Mouse (Mus musculus): Measurements from ENCODE around the gene Olfr312.
"Not testable (repeated sequence)": the region's sequence is repeated elsewhere in the genome, so short reads cannot be mapped to it uniquely, and the experiment has no call there.

The Olfr312 gene

DNA sequence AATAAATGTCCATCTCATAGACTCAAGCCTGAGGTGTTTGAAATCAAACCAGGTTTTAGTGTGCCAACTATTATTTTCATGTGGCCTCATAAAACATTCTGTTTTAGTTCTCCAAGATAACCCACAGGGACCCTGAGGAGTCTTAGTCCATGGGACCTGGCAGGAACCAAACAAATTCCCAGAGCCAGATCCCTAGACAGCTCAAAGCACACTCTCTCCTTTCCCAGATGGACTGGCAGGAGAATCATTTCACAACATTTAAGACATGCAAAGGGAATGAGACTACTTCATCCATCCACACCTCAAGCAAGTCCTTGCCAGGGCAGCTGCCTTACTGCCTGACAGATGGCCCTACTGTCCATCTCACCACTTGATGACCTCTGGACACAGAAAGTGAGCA, at the start of gene Olfr312:
Gene Olfr312, plus strand, starts transcription at position 301 of the 400 bp plus-strand sequence.
- not testable (repeated sequence) for DNase-seq (ENCODE audit: low read depth)

DNA sequence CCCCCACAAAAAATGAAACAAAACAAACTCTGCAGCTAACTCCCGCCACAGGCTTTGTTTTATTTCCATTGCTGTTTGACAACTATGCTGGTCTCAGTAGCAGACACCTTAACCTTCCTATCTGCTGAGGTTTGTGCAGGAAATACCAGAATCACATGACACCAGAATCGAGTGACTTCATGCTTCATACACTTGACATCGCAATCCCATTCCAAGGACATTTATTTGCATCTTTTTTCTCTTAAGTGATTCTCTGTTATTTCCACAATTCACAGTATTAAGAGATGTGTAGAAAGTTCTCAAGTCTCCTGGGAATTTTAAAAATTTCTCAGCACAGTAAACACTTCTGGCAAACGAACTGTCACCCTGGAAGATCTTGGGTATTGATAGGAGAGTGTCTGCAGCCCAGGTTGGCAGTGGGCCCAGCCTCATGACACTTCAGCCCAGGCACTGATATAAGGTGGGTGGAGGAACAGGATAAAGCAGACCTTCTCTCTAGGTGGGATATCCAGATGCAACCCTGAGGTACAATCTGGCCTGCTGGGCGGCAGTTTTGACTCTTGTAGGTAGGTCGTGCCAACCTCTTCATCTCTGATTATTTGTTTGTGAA, 46.5 kb upstream of the Olfr312 start, which contains the start of gene Olfr314:
Gene Olfr314, plus strand, starts transcription at position 473 of the 610 bp plus-strand sequence.
- DNase-seq (ENCODE audit: low read depth) = peak; percentile 16

DNA sequence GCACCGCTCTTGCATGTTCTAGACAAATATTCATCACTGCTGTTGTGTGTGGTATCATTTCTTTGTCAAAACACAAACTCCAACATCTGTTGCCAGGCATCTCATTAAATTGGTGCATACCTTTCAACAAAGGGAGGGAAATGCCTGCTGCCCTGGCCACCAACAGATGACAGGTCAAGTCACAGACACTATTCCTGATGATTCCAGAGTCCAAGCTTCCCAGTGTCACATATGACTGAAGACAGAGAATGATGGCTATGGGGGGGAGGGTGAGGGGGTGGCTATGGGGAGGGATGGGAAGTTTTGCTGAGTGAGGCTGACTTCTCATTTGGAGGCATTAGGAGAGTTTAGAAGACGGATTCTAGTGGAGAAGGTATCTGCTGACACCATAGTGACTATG, 44.9 kb upstream of the Olfr312 start:
- no peak for DNase-seq (ENCODE audit: low read depth)

DNA sequence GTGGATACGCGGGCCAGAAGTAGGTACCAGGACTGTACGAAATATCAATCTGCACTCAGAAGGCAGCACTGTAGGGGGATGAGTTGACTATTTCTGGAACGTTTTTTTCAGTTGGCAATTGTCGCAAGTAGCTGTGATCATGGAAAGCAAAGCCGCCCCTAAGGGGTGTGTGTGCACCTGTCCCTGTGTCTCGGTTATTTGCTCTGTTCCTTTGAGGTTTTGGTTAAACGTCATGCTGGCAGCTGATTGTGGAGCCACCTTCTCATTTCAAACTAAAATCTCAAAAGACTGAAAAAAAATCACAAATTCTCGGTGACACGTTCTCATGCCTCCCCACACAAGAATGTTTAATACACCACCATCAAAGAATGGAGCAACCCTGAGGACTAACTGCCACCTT, 41.4 kb upstream of the Olfr312 start:
- no peak for DNase-seq (ENCODE audit: low read depth)

DNA sequence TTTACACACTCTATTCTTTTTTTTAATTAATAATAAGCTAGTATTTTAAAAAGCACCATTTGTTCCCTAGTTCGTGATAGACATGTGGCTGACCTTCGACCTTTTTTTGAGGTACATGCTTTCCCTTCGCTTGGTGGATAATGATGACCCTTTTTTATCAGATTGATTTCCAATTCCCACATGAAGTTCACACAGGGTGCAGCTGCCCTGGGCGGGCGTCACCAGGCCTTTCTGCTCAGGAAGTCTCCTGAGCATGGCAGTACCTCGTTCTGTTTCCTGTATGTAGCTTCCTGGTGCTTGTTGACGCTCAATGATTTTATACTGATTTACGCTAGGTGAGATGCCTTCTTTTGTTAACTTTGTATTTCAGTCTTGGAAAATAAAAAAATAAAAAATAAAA, 40.7 kb upstream of the Olfr312 start:
- DNase-seq (ENCODE audit: low read depth) = no peak

DNA sequence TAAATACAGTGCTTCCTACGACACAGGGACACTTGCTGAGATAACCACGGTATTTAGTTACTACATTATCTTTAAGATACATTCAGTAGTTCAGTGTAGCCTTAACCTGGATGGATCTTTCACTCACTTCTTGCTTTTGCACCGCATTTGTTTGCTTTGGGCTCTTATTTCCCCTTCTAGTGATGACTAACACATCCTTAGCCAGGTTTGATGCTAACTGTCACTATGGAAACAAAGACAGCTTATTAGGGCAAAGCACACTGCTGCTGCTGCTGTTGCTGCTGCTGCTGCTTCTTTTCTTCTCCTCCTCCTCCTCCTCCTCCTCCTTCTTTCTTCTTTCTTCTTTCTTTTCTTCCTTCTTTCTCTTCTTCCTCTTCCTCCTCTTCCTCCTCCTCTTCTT, 39.5 kb upstream of the Olfr312 start:
- DNase-seq (ENCODE audit: low read depth) = peak; percentile 79

DNA sequence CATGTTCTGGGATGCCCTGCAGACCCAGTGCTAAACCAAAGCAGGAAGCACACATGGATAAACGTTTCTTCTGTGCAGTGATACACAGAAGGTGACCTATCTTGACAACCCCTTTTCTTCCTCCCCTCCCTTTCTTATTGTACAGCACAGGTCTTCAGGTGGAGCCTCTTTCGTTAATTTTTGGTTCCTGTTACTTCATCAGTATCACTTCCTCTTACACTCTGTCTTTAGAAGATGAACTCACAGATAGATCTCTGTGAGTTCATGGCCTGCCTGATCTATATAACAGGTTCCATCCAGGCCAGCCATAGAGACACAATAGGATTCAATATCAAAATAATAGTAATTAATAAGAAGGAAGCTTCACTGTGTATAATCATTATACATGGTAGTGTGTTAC, 39.0 kb upstream of the Olfr312 start:
- DNase-seq (ENCODE audit: low read depth) = no peak

DNA sequence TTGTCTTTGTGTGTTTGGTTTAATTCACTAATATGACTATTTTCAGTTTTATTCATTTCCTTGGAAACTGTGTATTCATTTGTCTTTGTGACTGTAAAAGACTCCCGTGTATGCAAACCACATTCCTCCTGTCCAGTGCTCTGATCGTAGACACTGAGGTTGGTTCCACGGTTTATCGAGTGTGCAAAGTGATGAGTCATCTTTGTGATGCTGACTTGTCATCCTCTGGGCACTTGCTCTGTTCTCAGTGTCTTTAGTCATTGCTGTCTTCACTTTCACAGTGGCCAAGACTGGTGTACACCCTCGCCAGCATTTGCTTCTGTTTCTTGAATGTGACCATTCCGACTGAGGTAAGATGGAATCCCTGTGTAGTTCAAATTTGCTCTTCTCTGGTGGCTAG, 38.4 kb upstream of the Olfr312 start:
- DNase-seq (ENCODE audit: low read depth) = peak; percentile 46

DNA sequence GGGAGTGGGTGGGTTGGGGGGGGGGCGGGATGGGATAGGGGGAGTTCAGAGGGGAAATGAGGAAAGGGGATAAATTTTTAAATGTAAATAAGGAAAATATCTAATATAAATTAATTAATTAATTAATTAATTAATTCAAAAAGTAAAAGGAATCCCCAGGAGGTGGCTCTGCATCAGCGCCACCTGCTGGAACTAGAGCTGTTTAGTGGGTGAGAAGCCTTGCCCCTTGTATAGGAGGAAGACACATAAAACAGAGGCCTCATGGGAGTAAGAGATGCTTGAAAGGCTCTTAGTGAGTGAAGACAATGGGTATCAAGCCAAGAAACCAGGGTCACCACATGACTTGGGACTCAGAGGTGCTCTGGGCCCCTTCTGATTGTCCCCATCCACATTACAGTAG, 33.2 kb upstream of the Olfr312 start:
- DNase-seq (ENCODE audit: low read depth) = peak; percentile 21

DNA sequence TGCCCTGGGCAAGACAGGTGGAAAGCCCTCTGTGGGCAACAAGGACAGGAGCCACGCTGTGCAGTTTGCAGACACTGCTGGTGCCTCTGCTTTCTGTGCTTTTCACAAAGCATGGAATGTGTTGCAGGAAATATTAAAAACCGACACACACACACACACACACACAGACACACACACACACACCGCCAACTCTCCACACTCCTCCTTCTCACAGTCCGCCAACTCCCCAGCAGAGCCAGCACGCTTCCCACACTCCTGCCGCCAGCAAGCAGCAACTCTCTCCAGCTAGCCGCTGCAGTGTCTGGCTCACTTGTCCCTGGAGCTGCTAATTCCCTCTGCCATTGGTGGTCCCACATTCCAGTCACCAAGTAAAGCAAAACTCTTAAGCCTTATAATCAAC, 32.2 kb upstream of the Olfr312 start:
- DNase-seq (ENCODE audit: low read depth) = no peak

DNA sequence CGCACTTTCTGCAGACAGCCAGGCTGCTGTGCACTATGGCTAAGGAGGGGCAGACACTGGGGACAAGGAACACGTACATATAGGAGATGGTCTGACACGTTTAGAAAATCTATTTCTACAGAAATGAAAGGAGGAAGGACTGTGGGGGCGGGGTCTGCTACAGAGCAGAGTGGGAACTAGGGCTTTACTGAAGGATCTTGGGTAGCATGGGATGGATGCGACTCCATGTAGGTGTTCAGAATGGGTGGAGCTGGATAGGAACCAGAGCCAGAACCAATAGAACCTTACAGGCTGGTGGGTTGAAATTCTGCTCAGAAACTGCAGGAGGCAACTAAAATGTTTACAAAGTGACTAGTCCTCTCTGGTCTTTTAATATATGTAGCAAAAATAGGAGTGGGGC, 29.3 kb upstream of the Olfr312 start:
- no peak for DNase-seq (ENCODE audit: low read depth)

DNA sequence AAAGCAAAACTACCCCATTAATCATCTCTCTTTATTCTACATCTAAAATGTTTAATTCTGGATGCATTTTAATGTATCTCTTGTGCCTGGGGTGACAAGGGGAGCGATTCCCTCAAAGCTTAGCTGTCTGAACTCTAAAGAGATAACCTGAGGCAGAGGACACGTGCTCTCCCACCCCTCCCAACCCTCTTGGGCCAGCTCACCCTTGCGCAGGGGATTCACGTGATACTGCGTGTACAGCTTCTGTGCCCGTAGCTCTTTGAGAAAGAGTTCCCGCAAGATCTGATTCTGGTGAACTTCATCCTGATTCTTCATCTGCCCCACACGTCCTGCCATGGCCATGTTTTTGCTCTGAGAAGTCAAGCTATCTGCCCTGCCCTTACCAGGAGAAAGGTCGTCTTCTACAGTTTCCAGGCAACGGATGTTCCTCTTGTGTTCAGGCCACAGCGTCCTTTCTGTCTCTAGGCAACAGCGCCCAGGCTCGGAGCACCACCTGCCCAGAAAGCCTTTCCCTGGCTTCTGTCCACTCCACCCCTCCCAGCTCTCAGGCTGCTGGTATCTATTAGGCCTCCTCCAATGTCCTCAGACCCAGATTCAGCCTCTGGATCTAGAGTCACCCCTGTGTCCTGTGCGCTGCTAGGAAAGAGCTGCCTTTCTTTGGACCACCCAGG, 27.3 kb upstream of the Olfr312 start, which contains the start of gene Fam183b:
Gene Fam183b, minus strand, starts transcription at position 403 of the 671 bp plus-strand sequence.
- no peak for DNase-seq (ENCODE audit: low read depth)

DNA sequence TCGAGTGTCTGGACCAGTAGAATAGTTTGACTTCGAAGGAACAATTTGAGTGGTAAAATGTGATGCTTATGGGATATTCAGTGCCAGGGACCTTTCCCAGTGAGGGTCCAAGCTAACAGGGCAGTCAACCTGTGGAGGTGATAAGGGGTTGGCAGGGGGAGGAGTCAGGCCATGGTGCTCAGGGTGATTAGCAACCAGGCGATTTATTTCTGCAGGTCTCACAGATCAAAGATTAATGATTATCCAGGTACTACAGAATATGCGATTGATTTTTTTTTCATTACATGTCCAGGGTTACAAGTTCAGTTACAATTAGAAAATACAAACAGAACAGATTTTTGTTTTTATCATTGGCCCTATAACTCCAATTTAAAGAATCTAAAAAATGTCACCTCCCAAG, 25.2 kb upstream of the Olfr312 start:
- DNase-seq (ENCODE audit: low read depth) = no peak

DNA sequence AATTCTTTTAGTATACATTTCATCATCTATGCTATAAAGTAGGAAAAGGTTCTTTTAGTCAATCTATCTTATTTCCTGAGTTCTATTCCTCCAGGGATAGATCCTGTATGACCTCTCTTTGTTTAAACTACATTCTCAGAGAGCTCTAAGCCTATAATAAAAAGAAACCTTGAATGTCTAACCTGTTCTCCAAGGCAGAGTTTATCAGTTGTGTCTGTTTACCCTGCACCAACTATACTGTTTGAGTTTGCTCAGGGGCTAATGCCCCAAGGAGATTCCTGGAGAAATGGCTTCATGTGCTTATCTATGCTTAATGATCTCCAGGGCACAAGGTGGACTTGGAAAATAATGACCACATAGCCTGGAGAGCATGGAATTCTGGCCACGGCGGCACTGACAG, 24.6 kb upstream of the Olfr312 start:
- no peak for DNase-seq (ENCODE audit: low read depth)

DNA sequence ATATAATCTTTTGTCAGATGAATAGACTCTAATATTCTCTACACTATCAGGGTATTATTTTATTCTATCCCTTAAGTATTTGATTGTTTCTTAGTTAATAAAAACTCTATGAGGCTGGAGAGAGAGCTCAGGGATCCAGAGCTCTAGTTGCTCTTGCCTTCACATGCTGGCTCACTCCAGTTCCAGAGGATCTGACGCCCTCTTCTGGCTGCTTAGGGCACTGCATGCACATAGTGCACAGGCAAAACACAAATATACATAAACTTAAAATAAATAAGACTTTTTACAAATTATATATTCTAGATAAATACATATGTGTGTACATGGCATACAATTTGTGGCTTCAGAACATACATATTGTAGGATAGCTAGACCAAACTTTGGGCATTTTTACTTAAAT, 17.0 kb upstream of the Olfr312 start:
- DNase-seq (ENCODE audit: low read depth) = peak; percentile 9

DNA sequence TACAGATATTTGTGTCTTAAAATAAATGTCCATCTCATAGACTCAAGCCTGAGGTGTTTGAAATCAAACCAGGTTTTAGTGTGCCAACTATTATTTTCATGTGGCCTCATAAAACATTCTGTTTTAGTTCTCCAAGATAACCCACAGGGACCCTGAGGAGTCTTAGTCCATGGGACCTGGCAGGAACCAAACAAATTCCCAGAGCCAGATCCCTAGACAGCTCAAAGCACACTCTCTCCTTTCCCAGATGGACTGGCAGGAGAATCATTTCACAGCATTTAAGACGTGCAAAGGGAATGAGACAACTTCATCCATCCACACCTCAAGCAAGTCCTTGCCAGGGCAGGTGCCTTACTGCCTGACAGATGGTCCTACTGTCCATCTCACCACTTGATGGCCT, 14.3 kb upstream of the Olfr312 start, which contains the start of gene Olfr313:
Gene Olfr313, plus strand, starts transcription at position 301 of the 400 bp plus-strand sequence.
- not testable (repeated sequence) for DNase-seq (ENCODE audit: low read depth)

DNA sequence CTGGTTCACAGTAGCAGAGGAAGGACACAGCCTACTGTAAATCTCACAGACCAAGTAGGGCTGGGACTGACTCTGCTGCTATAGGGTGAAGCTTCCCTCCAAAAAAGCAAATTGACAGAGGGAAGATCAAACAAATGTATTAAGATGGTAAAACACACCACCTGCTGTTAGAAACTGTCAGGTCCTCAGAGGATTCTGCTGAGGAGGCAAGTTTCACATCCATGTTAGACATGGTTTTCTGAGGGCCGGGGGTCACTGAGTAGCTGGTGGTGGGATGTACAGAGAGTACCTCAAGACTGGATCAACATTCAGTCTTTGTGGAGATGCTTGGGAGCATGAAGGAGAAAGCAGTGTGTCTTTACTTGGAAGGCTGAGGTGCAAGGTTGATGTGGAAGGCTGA, 13.4 kb upstream of the Olfr312 start:
- DNase-seq (ENCODE audit: low read depth) = no peak

DNA sequence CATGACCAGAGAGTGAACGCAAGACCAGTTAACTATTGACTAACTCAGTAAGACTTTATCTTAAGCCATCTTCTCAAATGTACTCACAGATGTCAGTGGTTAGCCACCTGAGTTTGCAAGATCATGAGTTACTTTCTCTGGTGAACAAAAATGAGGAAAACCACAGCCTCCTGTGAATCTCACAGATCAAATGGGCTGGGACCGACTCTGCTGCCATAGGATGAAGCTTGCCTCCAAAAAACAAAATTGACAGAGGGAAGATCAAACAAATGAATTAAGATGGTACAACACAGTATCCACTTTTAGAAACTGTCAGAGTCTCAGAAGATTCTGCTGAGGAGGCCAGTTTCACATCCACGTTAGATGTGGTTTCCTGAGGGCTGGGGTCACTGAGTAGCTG, 727 bp downstream of the Olfr312 start:
- peak; percentile 9 for DNase-seq (ENCODE audit: low read depth)

DNA sequence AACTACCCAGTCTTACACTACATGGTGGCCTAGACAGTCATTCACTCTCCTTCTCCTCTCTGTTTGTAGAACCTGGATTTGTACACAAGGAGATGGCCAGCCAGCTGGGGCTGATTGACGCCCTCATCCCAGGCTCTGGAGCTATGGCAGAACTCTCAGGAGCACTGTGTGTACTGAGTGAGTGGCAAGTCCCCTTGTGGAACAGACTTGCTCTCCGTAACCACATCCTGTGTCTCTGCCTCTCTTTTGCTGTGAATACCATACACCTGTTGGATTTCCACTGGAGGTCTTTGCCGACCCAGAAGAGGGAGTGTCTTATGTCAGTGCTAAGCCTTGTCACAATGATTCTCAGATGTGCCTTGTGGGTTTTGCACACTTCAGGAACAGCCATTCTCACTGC, 3.5 kb downstream of the Olfr312 start:
- DNase-seq (ENCODE audit: low read depth) = not testable (repeated sequence)

DNA sequence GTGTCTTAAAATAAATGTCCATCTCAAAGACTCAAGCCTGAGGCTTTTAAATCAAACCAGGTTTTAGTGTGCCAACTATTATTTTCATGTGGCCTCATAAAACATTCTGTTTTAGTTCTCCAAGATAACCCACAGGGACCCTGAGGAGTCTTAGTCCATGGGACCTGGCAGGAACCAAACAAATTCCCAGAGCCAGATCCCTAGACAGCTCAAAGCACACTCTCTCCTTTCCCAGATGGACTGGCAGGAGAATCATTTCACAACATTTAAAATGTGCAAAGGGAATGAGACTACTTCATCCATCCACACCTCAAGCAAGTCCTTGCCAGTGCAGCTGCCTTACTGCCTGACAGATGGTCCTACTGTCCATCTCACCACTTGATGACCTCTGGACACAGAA, 9.9 kb downstream of the Olfr312 start, which contains the start of gene Olfr311:
Gene Olfr311, plus strand, starts transcription at position 301 of the 400 bp plus-strand sequence.
- not testable (repeated sequence) for DNase-seq (ENCODE audit: low read depth)

DNA sequence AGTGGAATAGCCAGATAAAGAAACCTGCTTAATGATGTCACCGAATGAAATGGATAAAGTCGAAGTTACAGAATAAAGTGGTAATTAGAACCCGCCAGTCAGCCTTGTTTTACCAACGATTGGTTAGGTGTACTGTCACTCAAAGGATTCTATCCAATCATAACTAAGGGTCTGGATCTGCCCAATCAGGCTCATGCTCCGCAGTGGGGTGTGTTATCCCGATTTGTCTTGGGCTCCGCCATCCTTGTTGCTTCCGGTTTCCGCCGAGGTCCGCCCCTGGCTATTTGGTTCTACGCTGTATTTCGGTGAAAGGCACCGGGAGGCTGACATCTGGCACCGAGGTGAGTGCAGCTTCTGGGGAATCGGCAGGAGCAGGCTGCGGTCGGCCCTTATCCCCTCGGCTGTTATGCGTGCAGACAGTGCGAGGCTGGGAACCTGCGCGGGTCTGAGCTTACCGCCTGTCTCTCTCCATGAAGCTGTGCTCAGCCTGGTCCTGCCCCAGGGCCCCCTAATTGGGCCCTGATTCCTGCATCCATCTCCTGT, 18.0 kb downstream of the Olfr312 start, which contains the start of gene Gm12258:
Gene Gm12258, plus strand, starts transcription at position 240 of the 543 bp plus-strand sequence.
- DNase-seq (ENCODE audit: low read depth) = no peak

DNA sequence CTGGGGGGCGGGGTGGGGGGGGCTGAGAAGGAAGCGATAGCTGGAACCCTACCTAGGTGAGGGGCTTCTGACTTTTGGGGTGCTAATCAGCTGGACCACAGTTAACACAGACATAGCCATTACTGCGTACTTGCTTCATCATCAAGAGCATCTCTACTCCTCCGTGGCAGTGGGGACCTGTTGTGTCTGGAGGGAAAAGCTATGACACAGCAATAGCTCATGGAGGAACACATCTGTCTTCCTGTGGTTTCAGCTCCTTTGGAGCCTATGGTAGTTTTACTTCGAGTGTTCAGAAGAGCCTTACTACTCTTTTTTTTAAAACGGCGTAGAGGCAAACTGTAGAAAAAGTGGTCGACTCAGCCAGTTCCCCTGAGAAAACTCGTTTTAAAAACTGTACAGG, 18.6 kb downstream of the Olfr312 start:
- no peak for DNase-seq (ENCODE audit: low read depth)

DNA sequence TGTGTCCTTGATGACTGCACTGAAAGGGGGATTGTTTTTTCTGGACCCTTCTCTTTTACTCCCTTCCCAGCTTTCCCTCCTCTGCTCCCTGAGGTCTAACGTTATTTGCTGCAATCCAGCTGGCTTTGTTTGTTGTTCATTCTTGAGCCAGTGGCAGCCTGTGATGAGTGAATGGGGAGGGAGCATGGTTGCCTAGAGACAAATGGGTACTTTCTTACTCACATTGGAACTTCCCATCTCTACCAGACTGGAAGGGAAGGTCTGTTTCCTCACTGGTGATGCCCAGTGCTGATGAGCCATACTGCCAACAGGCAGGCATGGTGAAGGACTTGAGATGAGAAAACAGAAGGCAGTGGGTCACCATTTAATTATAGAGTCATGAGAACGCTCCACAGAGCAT, 20.7 kb downstream of the Olfr312 start:
- no peak for DNase-seq (ENCODE audit: low read depth)

Data from 416B (cell line).